ENCODE assay signal across 13 mouse cellular contexts in the genomic region with DNA sequence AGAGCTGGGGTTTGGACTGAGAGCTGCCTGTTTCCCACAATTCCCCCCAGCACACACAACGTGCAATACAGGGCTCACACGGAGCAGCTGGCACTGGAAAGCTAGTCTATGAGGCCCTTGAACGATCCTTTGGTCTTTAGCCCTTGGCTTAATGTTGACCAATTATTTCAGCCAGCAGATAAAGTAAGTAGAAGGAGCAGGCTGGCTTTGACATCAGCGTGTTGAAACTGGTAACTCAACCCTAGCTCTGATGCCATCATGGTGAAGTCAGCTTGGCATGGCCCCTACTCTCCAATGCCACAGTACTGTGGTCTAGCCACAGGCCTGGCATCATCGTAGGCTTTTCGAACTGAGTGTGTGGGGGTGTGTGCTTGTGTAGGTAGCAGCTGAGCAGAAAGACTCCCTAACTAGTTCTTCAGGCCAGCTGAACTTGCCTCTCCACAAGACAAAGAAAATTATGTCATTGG. TPM values are rescaled to one million over a fixed set of nuclear protein-coding genes. Genes with fewer than 3 reads are reported as not detected.
"Had no signal": no experiment of that assay in that cellular context is flagged by ENCODE, and none has a peak within 500 bp of the region (broad histone marks: within the 10 kb centered on the region; RNA-seq: fewer than 3 reads in every experiment).

No protein-coding gene starts in this region.

- H3K36me3 ChIP-seq: limb, embryonic 10.5 days; liver, embryonic 12.5 days; lung, embryonic 15.5 days; neural tube, embryonic 13.5 days had no signal

- H3K27me3 ChIP-seq: liver, embryonic 12.5 days; lung, embryonic 15.5 days; neural tube, embryonic 13.5 days had no signal

- H3K27ac ChIP-seq: left cerebral cortex, adult 2 months; limb, embryonic 10.5 days; liver, embryonic 12.5 days; lung, embryonic 15.5 days; neural tube, embryonic 13.5 days had no signal

- DNase-seq: kidney, adult 8-10 months; kidney, postnatal 25 days; midbrain, embryonic 14.5 days; right cerebral cortex, postnatal 14 days; thymus, adult 2 months; thymus, postnatal 25 days had no signal

- H3K4me1 ChIP-seq: limb, embryonic 10.5 days; liver, embryonic 12.5 days; lung, embryonic 15.5 days; neural tube, embryonic 13.5 days had no signal

- H3K9ac ChIP-seq: liver, embryonic 12.5 days; lung, embryonic 15.5 days; neural tube, embryonic 13.5 days had no signal

- H3K4me3 ChIP-seq: left cerebral cortex, adult 2 months; limb, embryonic 10.5 days; liver, embryonic 12.5 days; lung, embryonic 15.5 days; neural tube, embryonic 13.5 days had no signal

- H3K9me3 ChIP-seq: lung, embryonic 15.5 days had no signal

- H3K4me2 ChIP-seq: liver, embryonic 12.5 days; lung, embryonic 15.5 days; neural tube, embryonic 13.5 days had no signal

- ATAC-seq: liver, embryonic 12.5 days had no signal

RNA-seq across cellular contexts. Expression of a gene that starts 30.0 kb away (rescaled TPM):
- total RNA-seq: megakaryocyte progenitor cell, adult 5-6 weeks; monocyte, adult 5-6 weeks had no signal
